Mouse (Mus musculus) heart, postnatal 0 days (tissue): ENCODE measurements around the gene St8sia4.

Source experiments
- CTCF ChIP-seq: IDR thresholded peaks from 2 replicates; pipeline ENCODE4 v1.5.1; 2016; ENCODE audit warnings: antibody characterized with exemption, control low read depth, low read depth
- EP300 ChIP-seq: IDR thresholded peaks from 2 replicates; pipeline ENCODE4 v1.6.1; 2016; ENCODE audit warnings: antibody characterized with exemption, low read depth

GRCm38 (mm10) chr1:95665951-95666484 lies 1.4 kb downstream of the St8sia4 start:
- TF ChIP-seq CTCF (no peak), EP300 (no peak)
